Mouse (Mus musculus) embryo, embryonic 11.5 days (tissue): ENCODE data around the gene Ddx54.

ENCODE experiments used
- DNase-seq: peaks from one replicate; pipeline ENCODE4 v3.0.0-alpha.2; 2012; ENCODE audit warnings: low read depth, low spot score

The Ddx54 gene

DNA sequence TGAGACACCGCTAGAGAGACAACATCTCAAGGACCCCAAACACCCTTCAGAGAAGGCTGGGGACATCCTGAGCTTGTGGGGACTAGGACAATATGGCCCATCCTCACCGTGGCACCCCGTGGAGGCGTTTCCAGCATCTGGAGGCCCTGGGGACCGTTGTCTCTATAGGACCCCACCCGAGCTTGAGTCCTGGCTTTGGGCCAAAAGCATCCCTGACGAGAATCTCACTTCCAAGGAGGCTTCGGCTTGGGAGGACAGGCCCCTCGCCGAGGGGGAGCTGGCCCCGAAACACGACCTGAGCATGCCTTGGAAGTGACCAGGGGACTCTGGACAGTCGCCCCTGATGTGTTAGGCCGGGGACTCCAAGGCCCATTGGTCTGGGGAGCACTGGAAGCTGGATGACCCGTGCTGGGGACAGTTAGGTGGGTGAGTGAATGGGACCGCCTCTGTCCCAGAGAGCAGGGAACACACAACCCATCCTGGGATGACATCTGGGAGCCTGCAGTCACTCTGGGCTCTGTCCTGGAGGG, 3.2 kb upstream of the Ddx54 start:
- DNase-seq = no peak

DNA sequence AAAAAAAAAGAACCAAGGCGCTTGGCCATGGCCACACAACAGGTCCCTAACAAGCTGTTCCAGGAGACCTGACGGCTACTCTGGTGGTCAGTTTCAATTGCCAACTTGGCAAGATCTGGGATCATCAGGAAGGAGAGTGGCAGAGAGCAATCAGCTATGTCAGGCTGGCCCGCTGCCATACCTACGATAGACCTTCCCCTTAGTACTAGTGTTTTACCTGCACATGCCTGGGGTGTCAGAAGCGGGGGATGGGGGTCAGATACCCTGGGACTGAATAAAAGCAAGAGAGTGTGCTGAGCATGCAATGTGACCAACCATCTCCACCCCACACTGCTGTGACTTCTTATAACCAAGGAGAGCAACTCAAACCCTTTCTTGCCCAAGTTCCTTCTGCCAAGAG, 1.6 kb upstream of the Ddx54 start:
- no peak for DNase-seq

DNA sequence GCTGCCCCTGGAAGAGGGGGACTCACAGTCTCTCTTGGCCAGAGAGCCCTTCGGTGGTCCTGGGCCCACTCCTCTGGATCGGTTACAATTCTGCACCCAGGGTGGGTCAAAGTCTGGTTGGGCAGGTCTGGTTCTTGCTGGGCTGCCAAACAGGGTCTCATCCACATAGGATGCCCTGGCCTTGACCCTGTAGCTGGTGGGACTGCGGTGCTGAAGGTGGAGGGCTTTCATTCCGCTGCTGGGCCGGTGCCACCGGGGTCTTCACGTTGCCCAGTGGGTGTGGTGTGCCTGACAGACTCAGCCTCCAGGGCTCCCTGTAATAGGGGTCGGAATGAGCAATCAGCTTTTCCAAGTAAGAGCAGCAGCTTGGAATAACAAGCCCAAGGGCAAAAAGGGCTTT, 1.1 kb upstream of the Ddx54 start:
- no peak for DNase-seq

DNA sequence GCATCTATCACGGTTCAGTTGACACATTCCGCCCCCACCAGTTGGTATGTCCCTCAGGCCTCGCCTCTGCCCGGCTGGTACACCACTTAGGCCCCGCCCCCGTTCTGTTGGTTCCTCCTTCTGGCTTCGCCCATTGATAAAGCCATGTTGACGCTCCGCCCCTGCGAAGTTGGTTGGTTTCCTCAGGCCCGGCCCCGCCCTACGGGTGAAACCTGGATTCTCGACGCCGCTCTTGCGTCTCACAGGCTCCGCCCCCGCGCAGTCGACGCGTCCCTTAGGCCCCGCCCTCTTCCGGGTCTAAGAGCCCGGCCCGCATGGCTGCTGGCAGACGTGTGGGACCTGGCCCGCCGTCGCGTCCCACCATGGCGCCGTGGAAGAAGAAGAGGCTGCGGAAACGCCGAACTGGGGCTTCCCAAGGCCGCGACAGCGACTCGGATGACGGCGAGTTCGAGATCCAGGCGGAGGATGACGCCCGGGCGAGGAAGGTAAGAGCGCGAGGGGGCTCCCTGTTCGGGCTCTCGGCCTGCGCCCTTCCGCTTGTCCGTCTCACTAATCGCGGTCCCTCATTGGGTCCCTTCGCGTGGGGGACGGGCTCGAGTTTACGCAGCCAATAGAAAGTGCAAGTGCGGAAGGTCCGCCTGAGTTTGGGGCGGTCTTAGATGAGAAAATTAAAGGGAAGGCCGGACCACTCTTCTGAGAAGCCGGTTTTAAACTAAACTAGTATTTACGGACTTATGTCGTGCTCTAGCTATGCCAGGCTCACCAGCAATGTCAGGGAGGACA, 474 bp downstream of the Ddx54 start:
- DNase-seq = peak; percentile 100

DNA sequence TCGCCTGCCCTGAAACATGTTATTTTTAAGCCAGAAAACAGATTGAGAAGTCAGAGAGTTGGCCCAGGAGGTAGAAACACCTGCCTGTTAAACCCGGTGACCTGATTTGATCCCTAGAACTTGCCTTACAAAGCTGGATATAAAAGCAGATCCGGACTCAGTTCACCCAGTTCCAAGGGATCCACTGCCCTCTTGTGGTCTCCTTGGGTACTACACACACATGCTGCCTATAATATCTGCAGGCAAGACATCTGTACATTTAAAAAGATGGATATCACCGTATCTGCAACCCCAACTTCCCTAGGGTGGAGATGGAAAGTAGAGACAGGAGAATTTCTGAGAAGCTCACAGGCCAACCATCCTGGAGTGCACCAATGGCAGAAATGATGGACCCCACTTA, 3.4 kb downstream of the Ddx54 start:
- DNase-seq = no peak

DNA sequence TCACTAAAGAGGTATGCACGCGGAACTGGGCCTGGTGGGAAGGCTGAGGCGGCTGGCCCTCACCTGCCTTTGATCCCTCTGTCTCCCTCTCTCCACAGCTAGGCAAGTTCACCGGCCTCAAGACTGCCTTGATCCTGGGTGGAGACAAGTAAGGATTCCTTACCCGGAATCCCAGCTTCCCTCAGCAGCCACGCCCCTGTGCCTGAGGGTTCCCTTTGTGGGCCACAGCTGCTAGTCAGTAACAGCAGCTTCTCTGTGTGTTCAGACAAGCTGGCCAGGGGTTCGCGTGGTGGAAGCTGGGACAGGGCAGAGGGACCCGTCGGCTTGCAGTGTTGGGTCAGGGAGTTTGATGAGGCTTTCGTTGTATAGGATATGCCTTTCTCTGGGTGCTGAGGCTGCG, 6.2 kb downstream of the Ddx54 start:
- DNase-seq = no peak

DNA sequence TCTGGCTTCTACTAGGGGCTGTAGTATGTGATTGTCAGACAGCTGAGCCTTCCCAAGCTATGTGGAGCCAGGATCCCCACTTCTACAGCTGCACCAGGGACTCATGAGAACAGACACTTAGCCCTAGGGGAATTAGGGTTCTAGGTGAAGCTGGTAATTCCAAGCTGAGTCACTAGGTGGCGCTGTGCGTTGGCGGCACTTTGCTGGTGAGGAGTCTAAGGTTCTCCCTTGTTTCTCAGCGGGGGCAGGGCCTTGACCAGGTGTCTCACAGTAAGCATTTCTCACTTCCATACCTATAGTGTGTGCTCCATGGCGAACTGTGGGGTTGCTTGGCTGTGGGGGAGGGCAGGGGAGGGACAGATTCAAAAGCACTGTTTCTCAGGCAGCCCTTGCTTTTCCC, 6.7 kb downstream of the Ddx54 start:
- no peak for DNase-seq

DNA sequence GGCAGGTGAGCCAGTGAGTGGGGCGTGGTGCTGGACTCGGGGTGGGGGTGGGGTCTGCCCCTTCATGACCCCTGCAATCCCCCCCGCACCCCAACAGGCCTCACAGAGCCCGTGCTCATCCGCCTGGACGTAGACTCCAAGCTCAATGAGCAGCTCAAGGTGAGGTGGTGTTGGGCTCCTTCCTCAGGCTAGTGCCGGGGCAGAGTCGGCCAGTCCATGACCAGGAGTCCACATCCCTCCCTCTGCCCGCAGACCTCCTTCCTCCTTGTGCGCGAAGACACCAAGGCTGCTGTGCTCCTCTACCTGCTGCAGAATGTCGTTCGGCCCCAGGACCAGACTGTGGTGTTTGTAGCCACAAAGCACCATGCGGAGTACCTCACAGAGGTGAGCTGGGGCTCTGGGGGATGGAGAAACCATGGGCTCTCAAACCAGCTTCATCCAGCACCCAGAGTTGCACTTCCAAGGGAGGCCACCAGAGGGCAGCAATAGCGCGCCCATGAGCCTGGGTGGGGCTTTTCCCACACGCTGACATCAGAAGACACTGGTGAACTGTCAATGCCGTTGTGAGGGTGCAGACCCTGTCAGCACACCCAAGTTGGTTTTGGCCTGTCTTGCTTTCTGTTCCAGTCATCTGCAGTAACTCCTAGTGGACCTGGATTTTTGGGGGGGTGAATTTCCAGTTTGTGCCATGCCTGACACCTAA, 8.0 kb downstream of the Ddx54 start:
- no peak for DNase-seq

DNA sequence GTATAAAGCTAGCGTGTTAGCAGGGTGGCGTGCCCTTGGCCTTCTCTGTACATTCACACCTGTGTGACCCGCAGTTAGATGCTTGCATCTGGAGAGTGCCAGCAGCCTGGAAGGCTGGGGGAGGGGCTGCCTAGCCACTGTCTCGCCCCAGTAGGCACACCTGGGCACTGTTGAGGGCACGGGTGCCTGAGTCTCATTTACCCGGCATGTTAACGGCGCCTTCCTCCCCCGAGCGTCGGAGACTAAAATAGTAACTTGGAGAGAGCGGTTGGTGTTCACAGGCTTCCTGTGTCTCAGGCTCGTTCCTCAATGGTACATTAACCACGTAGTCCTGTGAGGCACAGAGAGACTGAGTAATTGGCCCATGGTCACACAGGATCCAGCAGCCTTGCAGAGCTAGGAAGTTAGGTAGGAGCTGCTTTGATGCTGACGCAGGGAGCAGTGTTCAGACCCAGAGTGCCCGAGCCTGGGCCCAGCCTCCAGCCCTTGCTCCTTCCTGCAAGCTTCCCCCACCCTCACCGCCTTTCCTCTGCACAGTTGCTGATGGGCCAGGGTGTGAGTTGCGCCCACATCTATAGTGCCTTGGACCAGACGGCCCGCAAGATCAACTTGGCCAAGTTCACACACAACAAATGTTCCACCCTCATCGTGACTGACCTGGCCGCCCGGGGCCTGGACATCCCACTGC, 8.7 kb downstream of the Ddx54 start:
- no peak for DNase-seq

DNA sequence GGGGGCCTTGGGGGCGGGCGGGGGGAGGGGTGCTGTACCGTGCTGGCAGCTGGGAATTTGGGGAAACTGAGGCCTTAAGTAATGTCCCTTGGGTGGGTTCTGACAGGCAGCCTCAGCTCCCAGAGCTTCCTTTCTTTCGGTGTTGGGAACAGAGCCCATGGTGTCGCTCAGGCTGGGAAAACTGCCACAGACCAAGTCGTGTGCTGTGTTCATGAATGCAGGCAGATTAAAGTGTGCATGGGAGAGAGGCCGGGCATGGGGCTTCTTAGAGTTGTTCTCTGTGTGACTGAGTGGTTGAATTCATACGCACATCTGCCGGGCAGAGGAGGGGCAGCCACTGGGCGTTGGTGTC, 9.3 kb downstream of the Ddx54 start:
- DNase-seq = no peak

DNA sequence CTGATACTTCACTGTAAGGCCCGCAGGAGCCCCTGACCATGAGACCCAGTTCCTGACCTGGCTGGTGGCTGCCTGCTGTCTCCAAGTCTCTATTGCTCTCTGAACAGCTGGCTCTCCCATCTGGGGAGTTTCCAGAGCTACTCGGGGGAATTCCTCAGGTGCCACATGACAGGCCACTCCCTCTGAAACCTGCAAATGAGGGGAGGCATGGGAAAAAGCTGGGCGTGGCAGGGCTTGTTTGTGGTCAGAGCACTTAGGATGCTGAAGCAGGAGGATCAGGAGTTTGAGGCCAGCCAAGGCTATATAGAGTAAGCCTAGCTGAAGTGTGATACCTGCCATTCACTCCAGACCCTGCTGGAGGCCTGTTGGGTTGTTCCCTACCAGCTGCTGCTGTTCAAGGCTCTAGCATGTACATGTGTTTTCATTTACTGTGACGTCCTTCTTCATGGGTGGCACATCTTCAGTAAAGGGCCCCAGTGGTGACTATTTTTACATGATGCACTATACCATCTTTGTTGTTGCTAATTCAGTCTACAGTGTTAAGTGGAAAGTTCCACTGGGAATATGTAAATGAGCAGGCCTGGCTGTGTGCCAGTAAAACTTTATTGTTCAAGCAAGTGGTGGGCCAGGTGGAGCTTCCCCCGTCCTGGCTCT, 9.8 kb downstream of the Ddx54 start:
- DNase-seq = no peak

DNA sequence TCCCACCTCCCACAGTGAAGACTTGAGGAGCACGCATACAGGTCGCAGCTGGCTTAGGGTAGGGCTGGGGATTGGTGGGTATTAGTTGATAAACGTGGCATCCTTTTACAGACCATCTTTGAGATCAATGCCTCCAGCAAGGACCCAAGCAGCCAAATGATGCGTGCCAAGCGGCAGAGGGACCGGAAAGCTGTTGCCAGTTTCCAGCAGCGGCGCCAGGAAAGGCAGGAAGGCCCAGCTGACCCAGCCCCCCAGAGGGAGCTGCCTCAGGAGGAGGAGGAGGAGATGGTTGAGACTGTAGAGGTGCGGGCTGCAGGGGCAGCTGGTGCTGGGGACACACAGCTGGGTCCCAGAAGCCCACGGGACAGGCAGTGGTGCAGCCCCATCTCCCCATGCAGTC, 11.9 kb downstream of the Ddx54 start:
- no peak for DNase-seq

DNA sequence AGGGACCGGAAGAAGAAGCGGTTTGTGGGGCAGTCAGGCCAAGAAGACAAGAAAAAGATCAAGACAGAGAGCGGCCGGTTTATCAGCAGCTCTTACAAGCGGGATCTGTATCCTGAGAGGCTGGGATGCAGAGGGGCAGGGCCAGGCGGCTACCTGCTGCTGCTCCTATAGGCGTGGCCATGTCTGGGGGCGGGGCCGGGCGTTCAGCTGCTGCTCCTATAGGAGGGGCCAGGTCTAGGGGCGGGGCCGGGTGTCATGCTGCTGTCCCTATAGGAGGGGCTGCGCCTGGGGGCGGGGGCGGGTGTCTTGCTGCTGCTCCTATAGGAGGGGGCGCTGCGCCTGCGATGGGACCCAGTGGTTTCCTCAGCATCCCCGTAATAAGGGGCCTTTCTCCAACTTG, 13.9 kb downstream of the Ddx54 start:
- DNase-seq = no peak

DNA sequence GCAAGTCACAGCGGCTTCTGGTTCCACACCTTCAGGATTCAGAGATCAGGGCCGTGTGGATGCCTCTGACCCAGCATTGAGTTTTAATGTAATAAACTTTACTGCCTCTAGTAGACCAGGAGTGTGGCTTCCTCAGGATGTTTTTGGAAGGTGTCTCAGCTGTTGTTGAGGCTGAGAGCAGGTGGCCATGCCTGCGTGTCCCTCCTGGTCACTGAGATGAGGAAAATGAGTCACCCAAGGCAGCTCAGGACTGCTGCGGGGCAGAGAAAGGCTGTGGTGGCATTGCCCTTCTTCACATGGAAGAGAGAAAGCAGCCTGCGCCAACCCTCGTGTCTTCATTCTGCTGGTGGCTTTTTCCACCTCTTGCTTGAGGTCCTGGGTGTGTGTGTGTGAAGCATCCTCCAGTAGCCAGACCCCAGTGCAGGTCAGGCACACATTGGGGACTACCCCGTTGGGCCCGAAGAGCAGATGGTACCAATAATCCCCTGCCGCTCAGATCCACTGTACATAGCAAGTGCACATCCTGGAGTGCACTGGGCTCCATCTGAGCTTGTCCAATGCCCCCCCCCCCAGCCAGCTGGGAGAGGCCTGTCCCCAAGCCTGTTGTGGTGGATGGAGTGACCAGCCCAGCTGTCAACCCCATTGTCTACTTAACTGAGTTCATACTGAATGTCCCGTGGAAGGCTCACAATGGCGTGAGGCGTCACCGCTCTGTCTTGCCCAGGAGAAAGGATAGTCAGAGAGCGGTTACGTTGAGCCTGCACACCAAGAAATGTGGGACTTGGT, 15.2 kb downstream of the Ddx54 start:
- DNase-seq = no peak

DNA sequence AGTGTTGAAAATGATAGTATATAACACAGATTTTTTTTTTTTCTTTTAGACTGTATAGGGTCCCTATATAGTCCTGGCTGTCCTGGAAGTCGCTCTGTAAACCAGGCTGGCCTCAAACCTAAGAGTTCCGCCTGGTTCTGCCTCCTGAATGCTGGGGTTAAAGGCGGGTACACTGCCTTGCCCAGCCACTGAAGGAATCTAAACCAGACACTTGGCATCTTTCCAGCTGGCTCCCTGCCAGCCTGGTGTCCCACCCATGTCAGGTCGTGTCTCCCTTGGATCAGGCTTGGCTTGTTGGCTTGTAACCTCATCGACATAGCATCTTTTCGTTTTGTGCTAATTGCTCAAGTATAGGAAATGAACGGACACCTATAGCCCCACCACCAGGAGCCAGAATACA, 16.1 kb downstream of the Ddx54 start:
- DNase-seq = no peak

DNA sequence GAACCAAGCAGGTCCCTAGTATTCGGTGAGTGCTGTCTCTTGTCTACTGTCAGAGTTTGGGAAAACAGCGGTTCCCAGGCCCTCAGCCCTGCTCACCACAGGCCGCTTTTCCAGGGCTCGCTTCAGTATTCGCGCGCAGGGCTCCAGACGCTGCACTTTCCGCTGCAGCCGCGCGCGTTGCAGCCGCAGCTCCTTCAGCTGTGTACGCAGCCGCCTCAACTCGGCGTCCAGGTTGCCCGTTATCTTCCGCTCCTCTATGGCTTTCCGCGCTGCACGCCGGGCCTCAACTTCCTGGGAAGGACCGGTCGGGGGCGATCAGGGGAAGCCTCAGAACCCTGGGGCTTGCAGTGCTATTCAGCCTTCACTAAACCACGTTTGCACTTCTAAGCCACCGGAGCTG, 18.6 kb downstream of the Ddx54 start:
- no peak for DNase-seq

DNA sequence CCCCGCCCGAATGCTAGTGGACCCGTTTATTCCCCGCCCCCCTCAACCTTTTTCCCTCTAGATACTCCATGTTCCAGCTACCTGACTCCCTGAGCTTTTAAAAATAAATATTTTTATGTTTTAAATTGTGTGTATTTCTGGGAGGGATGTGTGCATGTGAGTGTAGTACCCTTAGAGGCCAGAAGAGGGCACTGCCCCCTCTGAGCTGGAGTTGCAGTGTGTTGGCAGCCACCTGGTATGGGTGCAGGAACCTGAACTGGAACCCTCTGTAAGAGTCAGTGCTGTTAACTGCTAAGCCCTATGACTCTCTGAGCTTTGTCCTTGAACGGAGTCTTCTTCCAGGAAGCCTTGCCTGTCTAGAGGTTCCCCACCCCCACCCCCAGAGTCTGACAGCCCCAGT, 19.4 kb downstream of the Ddx54 start:
- no peak for DNase-seq

DNA sequence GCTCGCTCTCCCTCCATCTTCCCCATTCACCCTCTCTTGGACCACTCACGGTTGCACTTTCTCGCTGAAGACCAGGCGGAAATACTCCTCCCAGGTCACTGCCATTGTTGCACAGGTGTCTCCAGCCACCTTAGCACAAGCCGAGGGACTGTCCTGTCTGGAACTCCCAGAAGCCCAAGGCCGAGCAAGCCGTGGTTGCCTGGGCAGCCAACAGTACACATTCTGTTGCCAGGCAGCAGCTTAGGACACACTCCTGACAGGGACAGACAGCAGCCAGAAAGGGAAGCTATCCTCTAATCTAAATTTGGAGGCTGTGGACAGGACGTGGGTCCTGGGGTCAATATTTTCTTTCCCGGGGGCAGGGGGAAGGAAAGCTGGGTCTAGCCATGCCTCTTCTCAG, 21.6 kb downstream of the Ddx54 start, which contains the start of gene Cfap73:
TSS of gene Cfap73 (minus strand) at position 105 of the 400 bp plus-strand sequence.
- no peak for DNase-seq

DNA sequence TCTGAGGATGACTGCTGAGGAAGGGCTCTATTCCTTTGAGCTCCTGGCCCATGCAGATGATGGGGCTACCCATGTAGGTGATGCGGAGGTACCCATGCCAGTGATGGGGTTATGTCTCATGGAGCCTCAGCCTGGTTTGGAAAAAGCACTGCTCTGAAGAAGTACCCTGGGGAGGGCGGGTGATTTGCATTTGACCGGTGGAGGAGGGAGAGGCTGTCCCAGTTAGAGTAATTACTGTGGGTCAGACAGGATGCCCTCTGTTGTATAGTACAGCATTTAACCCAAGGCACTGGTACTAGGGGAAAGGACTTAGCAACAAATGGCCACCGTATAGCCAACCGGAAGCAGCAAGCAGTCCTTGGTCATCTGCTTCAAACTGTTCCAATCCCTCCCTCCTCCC, 22.3 kb downstream of the Ddx54 start:
- DNase-seq = no peak

DNA sequence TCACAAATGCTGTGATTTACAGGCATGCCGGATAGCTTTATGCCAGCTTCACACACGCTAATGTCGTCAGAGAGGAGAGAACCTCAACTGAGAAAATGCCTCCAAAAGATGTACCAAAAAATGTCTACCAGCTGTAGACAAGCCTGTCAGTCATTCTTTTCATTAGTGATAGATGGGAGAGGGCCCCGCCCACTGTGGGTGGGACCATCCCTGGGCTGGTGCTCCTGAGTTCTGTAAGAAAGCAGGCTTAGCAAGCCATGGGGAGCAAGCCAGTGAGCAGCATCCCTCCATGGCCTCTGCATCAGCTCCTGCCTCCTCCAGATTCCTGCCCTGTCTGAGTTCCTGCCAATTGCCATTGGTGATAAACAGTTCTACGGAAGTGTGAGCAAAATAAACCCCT, 23.1 kb downstream of the Ddx54 start:
- no peak for DNase-seq

DNA sequence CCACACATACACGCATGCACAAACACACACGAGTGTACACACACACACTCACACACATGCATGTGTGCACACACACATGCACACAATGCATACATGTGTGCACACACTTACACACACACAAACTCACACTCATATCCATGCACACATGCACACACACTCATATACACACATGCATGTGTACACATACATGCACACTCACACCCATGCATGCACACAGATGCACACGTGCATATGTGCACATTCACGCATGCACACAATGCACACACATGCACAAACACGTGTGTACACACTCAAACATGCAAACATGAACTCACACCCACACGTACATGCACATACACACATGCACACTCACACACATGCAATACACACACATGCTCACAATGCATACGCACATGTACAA, 27.6 kb downstream of the Ddx54 start:
- no peak for DNase-seq
